Mouse (Mus musculus) CD4-positive, CD25-positive, alpha-beta regulatory T cell, adult 2 months (primary cell): ENCODE data around the gene Gm11992.

ENCODE experiments used
- DNase-seq: peaks from one replicate; pipeline ENCODE4 v3.0.0-alpha.2; 2012; ENCODE audit warnings: low read depth, low spot score

Gm11992 gene

DNA sequence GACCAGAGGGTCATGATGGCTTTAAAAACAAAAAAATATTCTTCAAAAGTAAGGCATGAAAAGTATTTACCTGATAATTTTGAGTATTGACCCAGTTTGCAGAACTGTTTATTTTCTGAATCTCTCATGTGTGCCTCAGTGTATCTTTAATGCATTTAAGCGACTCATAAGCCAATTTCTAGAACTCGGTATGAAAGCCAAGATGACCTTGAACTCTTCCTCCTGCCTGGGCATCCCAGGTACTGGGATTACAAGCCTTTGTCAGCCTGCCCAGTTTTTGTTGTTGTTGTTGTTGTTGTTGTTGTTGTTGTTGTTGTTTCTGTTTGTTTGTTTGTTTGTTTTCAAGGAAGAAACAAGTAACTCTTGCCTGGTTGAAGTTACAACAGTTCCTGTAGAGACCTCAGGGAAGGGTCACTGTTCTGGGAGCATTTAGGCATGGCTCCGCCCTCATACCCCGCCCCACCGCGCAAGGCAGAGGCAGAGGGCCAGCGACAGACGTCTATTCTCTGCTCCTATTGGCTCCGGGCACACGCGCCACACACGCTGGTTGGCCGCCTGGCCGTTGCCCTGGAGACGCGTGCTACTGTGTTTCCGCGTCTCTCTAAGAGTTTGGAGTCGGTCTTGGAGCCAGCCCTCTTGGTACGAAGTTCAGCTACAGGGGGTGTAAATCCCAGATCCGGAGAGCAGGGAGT, at the start of gene Gm11992:
Gene Gm11992 (plus strand): TSS at position 584 of the 692 bp plus-strand sequence.
- peak; percentile 50 for DNase-seq

DNA sequence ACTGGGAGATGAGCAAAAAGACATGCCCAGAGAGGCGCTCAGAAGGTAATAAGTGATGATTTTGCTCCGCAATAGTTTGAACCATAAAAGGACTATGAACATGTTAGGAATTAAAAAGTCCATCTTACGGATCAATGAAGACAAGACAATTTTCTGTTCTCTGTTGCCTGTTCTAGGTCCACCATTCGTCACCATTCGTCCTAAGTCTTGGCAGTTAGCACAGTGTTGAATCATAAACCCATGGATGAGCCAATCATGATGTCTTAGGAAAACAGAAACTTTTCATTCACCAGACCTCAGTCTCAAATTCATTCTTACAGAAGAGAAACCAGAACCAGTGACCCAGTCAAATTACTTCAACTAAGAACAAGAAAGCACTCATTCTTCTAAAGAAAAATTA, 39.6 kb upstream of the Gm11992 start:
- DNase-seq: no peak

GRCm38 (mm10) chr11:9010416-9010815, 38.0 kb upstream of the Gm11992 start:
- DNase-seq: no peak

DNA sequence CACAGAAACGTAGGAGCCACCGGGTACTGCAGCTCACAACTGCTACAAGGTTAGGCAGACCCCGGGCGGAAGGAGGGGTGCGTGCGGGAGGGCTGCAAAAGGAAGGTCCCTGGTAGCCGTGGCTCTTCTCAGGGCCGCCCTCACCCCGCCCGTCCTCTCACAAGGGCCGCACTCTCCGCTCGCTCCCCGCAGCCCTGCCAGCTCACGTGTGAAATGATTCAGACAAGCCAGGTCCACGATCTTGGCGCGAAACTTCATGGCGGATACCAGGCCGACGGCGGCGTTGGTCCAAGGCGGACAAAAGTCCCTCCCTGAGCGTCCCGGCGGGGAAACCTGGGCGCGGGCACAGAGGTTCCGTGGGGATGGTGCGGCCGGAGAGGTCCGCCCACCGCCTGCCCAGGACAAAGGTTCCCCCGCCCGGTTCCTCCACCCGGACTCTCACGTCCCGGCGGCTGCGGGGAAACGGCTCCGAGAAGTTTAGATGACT, 37.5 kb upstream of the Gm11992 start, which contains the start of gene Hus1:
Gene Hus1 (minus strand): TSS at position 339 of the 487 bp plus-strand sequence.
- peak; percentile 73 for DNase-seq

DNA sequence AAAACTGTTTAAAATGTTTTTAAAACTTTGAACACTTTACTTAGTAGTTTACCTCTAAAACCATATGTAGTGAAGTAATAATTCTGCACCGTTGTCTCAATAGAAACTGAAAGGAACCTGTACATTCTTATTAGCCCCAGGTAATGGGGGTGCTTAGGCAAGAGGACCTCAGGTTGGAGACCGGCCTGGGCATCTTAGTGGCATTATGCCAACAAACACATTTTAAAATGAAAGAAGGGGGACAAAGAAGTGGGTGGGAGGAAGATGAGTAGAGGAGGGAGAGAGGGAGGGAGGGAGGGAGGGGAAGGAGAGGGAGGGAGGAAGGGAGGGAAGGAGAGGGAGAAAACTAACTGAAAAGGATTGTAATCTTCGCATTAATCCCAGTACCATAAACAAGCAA, 37.0 kb upstream of the Gm11992 start:
- DNase-seq: peak; percentile 26

- DNase-seq: no peak
Observed at GRCm38 (mm10) chr11:9014740-9015139, 33.7 kb upstream of the Gm11992 start.

DNA sequence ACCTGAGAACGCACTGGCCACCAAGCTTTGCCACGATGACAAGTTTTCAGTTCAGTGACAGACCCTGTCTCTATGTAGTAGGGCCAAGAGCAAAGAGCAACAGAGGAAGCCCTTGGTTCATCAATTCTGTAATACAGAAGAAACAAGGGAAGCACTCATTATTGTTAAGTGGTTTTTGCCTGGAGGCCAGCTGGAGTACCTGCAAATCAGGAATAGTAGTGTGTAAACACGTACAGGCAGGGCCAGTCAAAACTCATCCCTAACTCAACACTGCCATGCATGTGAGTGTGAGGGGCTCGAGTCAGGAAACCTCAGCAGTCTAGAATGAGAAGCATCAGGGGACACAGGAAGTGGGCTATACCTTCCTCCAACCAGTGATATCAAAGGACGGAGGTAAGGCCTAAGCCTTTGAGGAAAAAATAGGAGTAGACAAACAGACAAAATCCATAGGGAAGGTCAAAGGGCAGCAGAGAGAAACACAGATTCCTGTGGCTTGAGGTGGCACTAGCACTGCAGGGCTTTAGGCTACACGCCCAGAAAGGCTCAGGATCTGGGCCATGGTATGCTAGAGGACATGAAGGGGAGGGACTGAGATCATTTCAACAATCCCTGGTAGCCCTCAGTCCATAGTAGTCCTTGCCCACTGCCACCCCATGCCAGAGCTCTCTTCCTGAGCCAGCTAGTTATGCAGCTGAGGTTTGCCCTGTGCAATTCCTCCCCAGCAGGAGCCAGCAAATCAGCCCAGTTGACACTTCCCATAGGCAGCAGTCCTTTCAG, 29.7 kb upstream of the Gm11992 start:
- no peak for DNase-seq

- DNase-seq: no peak
Observed at GRCm38 (mm10) chr11:9020207-9020606, 28.2 kb upstream of the Gm11992 start.

DNA sequence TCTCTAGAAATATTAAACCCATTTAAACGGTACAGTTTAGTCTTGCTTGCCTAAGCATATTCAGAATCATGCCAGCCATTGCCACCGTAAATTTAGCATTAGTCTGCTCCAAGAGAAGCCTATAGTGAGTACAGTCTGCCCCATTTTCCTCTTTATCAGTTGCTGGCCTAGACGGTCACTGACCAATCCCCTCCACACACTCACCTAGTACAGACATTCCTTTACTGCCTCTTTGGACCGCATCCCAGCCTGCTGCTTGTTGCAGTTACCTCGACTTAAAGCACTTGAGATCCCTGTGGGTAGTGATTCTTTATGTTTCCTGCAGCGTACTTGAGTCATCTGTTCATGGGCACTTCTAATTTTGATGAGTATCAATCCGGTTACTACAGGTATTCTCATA, 23.6 kb upstream of the Gm11992 start:
- DNase-seq: no peak

DNA sequence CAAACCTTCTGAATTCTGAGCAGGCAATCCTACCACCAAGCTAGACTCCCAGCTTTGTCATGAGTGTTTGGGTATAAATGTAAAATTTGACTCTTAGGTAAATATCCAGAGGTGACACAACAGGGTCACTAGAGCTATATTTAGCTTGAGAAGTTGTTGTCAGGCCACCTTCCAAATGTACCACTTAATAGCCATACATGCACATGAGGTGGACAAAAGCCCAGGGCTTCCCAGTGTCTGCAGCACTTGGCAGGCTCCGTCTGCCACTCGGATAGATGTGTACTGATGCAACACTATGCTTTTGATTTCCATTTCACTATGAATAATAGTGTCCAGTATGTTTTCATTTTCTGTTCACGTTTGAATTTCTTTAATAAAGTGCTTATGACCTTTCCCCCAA, 23.2 kb upstream of the Gm11992 start:
- no peak for DNase-seq

DNA sequence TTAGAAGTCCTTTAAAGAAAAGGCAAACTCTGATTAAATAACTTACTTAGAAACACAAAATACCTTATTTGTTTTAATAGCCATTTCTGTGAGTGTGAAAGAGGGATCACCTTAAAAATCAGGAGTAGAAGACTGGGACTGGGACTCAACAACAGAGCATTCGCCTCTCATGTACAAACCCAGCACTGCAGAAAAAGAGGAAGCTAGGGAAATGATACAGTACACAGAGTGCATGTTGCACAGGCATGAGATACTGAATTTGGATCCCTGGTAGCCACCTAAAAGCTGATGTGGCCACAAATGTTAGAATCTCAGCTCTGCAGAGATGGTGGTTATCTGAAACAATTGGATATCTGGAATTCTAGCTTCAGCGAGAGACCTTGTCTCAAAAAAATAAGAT, 16.9 kb upstream of the Gm11992 start:
- DNase-seq: no peak

DNA sequence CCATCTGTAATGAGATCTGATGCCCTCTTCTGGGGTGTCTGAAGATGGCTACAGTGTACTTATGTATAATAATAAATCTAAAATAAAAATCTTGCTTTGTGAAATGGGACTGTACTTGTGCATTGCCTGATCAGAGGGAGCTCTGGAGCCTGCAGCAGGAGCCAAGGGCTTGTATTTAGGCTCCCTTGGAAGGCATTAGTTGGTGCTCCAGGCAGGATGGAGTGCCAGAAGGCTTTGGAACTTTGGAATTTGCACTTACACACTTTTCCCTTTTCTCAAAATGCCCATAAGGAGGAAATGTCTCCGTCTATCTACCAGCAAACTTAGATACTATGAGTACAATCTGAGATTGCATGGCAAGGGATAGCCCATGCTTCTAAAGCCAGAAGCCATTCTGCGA, 1.8 kb upstream of the Gm11992 start:
- DNase-seq: no peak

- DNase-seq: no peak
Observed at GRCm38 (mm10) chr11:9047044-9047443, 1.4 kb upstream of the Gm11992 start.

- DNase-seq: peak; percentile 4
Observed at GRCm38 (mm10) chr11:9048703-9049060, 288 bp downstream of the Gm11992 start, which contains the start of gene Sun3. Sun3 (minus strand) TSS chr11:9048991.

DNA sequence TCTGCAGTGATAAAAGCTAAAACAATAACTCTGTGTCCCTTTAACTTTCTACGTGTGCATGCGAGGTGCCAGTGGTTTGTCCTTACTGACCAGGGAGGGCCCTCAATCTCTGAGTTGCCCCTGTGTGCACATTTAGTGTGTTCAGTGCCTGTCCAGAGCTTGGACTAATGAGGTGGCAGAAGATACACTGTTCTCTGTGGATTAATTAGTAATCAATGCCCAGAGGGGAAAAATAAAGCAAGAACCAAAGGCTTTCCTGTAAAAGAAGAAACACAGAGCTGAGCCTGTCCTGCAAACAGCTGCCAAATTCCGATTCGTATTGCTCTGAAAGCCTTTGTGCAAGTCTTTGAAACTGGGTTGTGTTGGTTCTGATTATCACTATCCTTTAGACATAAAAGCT, 1.8 kb downstream of the Gm11992 start:
- DNase-seq: no peak

- DNase-seq: no peak
Observed at GRCm38 (mm10) chr11:9051895-9052294, 3.5 kb downstream of the Gm11992 start.

GRCm38 (mm10) chr11:9056937-9057336, 8.5 kb downstream of the Gm11992 start:
- no peak for DNase-seq

DNA sequence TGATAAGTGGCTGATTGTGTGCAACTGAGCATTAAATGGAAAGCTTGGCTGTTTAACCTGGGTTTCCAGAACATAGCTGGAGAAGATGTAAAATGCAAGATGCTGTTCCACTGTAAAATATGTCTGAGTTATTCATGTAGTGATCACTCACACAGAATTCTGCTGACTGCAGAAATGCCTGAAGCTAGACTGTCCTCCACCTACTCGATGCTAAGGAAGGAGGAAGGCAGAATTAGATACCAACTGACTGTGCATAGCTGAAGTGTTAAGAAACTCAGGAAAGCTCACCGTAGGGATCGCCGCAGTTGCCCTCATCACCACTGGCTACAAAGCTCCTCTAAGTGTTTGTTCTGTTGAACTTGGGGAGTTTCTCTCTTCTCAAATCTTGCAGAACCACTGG, 9.3 kb downstream of the Gm11992 start:
- DNase-seq: no peak

GRCm38 (mm10) chr11:9060029-9060428, 11.6 kb downstream of the Gm11992 start:
- no peak for DNase-seq

- DNase-seq: no peak
Observed at GRCm38 (mm10) chr11:9060484-9060883, 12.1 kb downstream of the Gm11992 start.

DNA sequence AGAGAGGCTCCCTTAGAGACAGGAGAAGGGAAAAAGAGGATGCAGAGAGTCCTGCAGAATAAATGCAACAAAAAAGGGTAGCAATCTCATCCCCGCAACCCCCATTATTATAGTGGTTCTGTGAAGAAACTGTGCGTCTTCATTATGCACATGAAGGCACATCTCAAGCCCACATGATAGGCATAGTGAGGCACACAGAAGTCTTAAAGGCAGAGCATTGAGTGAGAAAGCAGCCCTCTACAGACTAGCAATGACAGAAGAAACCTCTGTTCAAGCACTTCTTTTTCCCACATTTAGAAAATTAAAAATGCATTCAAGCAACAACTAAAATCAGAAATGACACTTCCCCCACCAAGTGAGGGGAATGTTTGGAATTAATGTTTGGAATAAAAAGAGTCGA, 28.1 kb downstream of the Gm11992 start:
- DNase-seq: no peak

DNA sequence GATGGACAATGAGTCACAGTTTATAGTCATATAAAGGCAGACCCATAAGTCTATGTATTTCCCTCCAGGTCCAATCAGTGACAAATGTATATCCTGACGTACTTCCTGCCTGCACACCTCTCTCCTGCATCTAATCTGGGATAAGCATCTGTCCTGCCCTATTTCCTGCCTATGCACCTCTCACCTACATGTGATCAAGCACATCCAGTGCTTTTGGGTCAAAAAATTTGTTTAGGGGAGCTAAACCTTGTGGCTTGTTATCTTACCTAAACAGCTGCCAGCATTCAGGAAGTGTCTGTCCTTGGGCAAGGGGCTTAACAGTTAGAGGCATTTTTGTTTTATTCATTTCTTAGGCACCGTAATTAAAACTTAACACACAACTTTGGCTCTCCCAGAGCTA, 64.8 kb downstream of the Gm11992 start:
- no peak for DNase-seq
